Mouse (Mus musculus) embryonic facial prominence, embryonic 13.5 days (tissue): ENCODE measurements at regions not wholly inside any gene's neighbourhood (a gene's known extent, or its start where the extent isn't known, plus 50 kb on each side); places are given as distances from the start of the nearest gene placed in this dataset.

ENCODE experiments used
- ATAC-seq: fragments of 200-750 bp; cut with Nextera tagmentation; 2 replicates; pipeline ENCODE4 v1.8.0; 2017; ENCODE audit warnings: low read depth; ENCODE audit not compliant: insufficient number of reproducible peaks, insufficient read depth, low FRiP score, low TSS enrichment
- H3K27ac ChIP-seq: fragments of 300-500 bp; sonication (generic); 2 replicates; pipeline ENCODE4 v1.5.1; 2015; ENCODE audit warnings: moderate library complexity, mild to moderate bottlenecking, inconsistent platforms
- H3K27me3 ChIP-seq: fragments of 300-500 bp; sonication (generic); 2 replicates; pipeline ENCODE4 v1.6.1; 2015; ENCODE audit warnings: mild to moderate bottlenecking, inconsistent platforms
- H3K36me3 ChIP-seq: fragments of 300-500 bp; sonication (generic); 2 replicates; pipeline ENCODE4 v1.6.1; 2015; ENCODE audit warnings: mild to moderate bottlenecking, inconsistent platforms
- H3K4me1 ChIP-seq: fragments of 300-500 bp; sonication (generic); 2 replicates; pipeline ENCODE4 v1.6.1; 2015; ENCODE audit warnings: inconsistent platforms
- H3K4me2 ChIP-seq: fragments of 300-500 bp; sonication (generic); 2 replicates; pipeline ENCODE4 v1.6.1; 2015; ENCODE audit warnings: moderate library complexity, mild to moderate bottlenecking, inconsistent platforms
- H3K4me3 ChIP-seq: fragments of 300-500 bp; sonication (generic); 2 replicates; pipeline ENCODE4 v1.5.1; 2015; ENCODE audit warnings: mild to moderate bottlenecking, inconsistent platforms
- H3K9ac ChIP-seq: fragments of 300-500 bp; sonication (generic); 2 replicates; pipeline ENCODE4 v1.6.1; 2015; ENCODE audit warnings: mild to moderate bottlenecking, inconsistent platforms
- H3K9me3 ChIP-seq: fragments of 300-500 bp; sonication (generic); 2 replicates; pipeline ENCODE4 v1.6.1; 2016; ENCODE audit warnings: inconsistent platforms
- WGBS: fragments of 180-500 bp; shearing (Covaris S2); methylation state at CpG from one replicate; pipeline ENCODE4 v1.1.7; 2015; ENCODE audit warnings: mixed read lengths; 5-methylcytosine and 5-hydroxymethylcytosine counted together

GRCm38 (mm10) chr16:25104165-25104564 lies 182.5 kb upstream of the Tprg start:
- no peaks in the 10 kb centered on the region for H3K9me3 ChIP-seq
- H3K4me2 ChIP-seq: no peak overlapping the region
- ATAC-seq: no peak
- H3K4me3 ChIP-seq: no peak overlapping the region
- no peaks in the 10 kb centered on the region for H3K36me3 ChIP-seq
- H3K27ac ChIP-seq: no peak overlapping the region
- H3K27me3 ChIP-seq: no peaks in the 10 kb centered on the region
- no peaks in the 10 kb centered on the region for H3K4me1 ChIP-seq
- no peak overlapping the region for H3K9ac ChIP-seq
- 83% methylated on average over 2 of the region's 2 CpGs for WGBS

- no peak for ATAC-seq
- H3K27ac ChIP-seq: no peak overlapping the region
- H3K9me3 ChIP-seq: no peaks in the 10 kb centered on the region
- H3K4me1 ChIP-seq: no peaks in the 10 kb centered on the region
- no peaks in the 10 kb centered on the region for H3K36me3 ChIP-seq
- 54% methylated on average over 2 of the region's 2 CpGs for WGBS
- H3K4me2 ChIP-seq: no peak overlapping the region
- no peaks in the 10 kb centered on the region for H3K27me3 ChIP-seq
- no peak overlapping the region for H3K9ac ChIP-seq
- H3K4me3 ChIP-seq: no peak overlapping the region
Measured at GRCm38 (mm10) chr16:25104603-25105002, 182.0 kb upstream of the Tprg start.

- H3K4me1 ChIP-seq: 0 out of 2 replicates have a peak, but pooled peaks cover 4% of the 10 kb centered on the region
- H3K27me3 ChIP-seq: no peaks in the 10 kb centered on the region
- no peaks in the 10 kb centered on the region for H3K36me3 ChIP-seq
- no peak overlapping the region for H3K9ac ChIP-seq
- H3K9me3 ChIP-seq: no peaks in the 10 kb centered on the region
- H3K4me3 ChIP-seq: no peak overlapping the region
- no peak for ATAC-seq
- no peak overlapping the region for H3K27ac ChIP-seq
- no peak overlapping the region for H3K4me2 ChIP-seq
- 55% methylated on average over 4 of the region's 4 CpGs for WGBS
Measured at GRCm38 (mm10) chr16:25140164-25140563, 146.5 kb upstream of the Tprg start.

GRCm38 (mm10) chr16:25147486-25147885 lies 139.1 kb upstream of the Tprg start:
- no peak for ATAC-seq
- WGBS: 64% methylated on average over 4 of the region's 4 CpGs
- Histone ChIP-seq H3K27ac (no peak overlapping the region), H3K36me3 (no peaks in the 10 kb centered on the region), H3K4me2 (no peak overlapping the region), H3K4me1 (no peaks in the 10 kb centered on the region), H3K9me3 (no peaks in the 10 kb centered on the region), H3K27me3 (no peaks in the 10 kb centered on the region), H3K4me3 (no peak overlapping the region), H3K9ac (no peak overlapping the region)

GRCm38 (mm10) chr16:25149186-25149585 lies 137.4 kb upstream of the Tprg start:
- Histone ChIP-seq H3K36me3 (no peaks in the 10 kb centered on the region), H3K4me1 (no peaks in the 10 kb centered on the region), H3K9me3 (no peaks in the 10 kb centered on the region), H3K4me3 (no peak overlapping the region), H3K27me3 (no peaks in the 10 kb centered on the region), H3K4me2 (no peak overlapping the region), H3K9ac (no peak overlapping the region), H3K27ac (no peak overlapping the region)
- no peak for ATAC-seq
- 81% methylated on average over 1 of the region's 1 CpGs for WGBS

GRCm38 (mm10) chr16:25176870-25177269 lies 109.7 kb upstream of the Tprg start:
- Histone ChIP-seq H3K9ac (no peak overlapping the region), H3K27ac (no peak overlapping the region), H3K4me3 (no peak overlapping the region), H3K36me3 (no peaks in the 10 kb centered on the region), H3K4me1 (no peaks in the 10 kb centered on the region), H3K9me3 (no peaks in the 10 kb centered on the region), H3K4me2 (no peak overlapping the region), H3K27me3 (no peaks in the 10 kb centered on the region)
- no peak for ATAC-seq

- Histone ChIP-seq H3K27ac (no peak overlapping the region), H3K4me1 (no peaks in the 10 kb centered on the region), H3K4me2 (no peak overlapping the region), H3K9ac (no peak overlapping the region), H3K36me3 (no peaks in the 10 kb centered on the region), H3K9me3 (no peaks in the 10 kb centered on the region), H3K4me3 (no peak overlapping the region), H3K27me3 (no peaks in the 10 kb centered on the region)
- ATAC-seq: no peak
- 75% methylated on average over 2 of the region's 2 CpGs for WGBS
Measured at GRCm38 (mm10) chr16:25178055-25178454, 108.6 kb upstream of the Tprg start.

GRCm38 (mm10) chr16:25181939-25182338 lies 104.7 kb upstream of the Tprg start:
- no peak overlapping the region for H3K4me2 ChIP-seq
- WGBS: 90% methylated on average over 6 of the region's 6 CpGs

GRCm38 (mm10) chr16:25197079-25197478 lies 89.5 kb upstream of the Tprg start:
- Histone ChIP-seq H3K9me3 (no peaks in the 10 kb centered on the region), H3K4me1 (peaks cover 16% of the 10 kb centered on the region), H3K9ac (no peak overlapping the region), H3K27ac (no peak overlapping the region), H3K36me3 (no peaks in the 10 kb centered on the region), H3K27me3 (no peaks in the 10 kb centered on the region), H3K4me3 (no peak overlapping the region), H3K4me2 (no peak overlapping the region)
- WGBS: 93% methylated on average over 5 of the region's 5 CpGs
- no peak for ATAC-seq

More at GRCm38 (mm10) chr16:25181939-25182338, 104.7 kb upstream of the Tprg start:
- no peak overlapping the region for H3K27ac ChIP-seq
- no peak for ATAC-seq
- no peaks in the 10 kb centered on the region for H3K27me3 ChIP-seq
- no peaks in the 10 kb centered on the region for H3K36me3 ChIP-seq
- no peaks in the 10 kb centered on the region for H3K4me1 ChIP-seq
- no peak overlapping the region for H3K4me3 ChIP-seq
- H3K9ac ChIP-seq: no peak overlapping the region
- no peaks in the 10 kb centered on the region for H3K9me3 ChIP-seq

- no peak overlapping the region for H3K4me3 ChIP-seq
- 75% methylated on average over 3 of the region's 3 CpGs for WGBS
- H3K9ac ChIP-seq: no peak overlapping the region
- peaks cover 16% of the 10 kb centered on the region for H3K4me1 ChIP-seq
- H3K4me2 ChIP-seq: no peak overlapping the region
- no peak for ATAC-seq
- no peaks in the 10 kb centered on the region for H3K9me3 ChIP-seq
- no peaks in the 10 kb centered on the region for H3K36me3 ChIP-seq
- H3K27ac ChIP-seq: no peak overlapping the region
- H3K27me3 ChIP-seq: no peaks in the 10 kb centered on the region
Measured at GRCm38 (mm10) chr16:25198844-25199243, 87.8 kb upstream of the Tprg start.

- H3K4me3 ChIP-seq: no peak overlapping the region
- no peaks in the 10 kb centered on the region for H3K27me3 ChIP-seq
- H3K4me1 ChIP-seq: peaks cover 16% of the 10 kb centered on the region
- H3K36me3 ChIP-seq: no peaks in the 10 kb centered on the region
- H3K9me3 ChIP-seq: no peaks in the 10 kb centered on the region
- no peak overlapping the region for H3K9ac ChIP-seq
- no peak for ATAC-seq
- 0 out of 2 replicates have a peak overlapping the region, but pooled peaks have one; percentile 51 for H3K27ac ChIP-seq
- no peak overlapping the region for H3K4me2 ChIP-seq
Measured at GRCm38 (mm10) chr16:25199984-25200383, 86.6 kb upstream of the Tprg start.

GRCm38 (mm10) chr16:25201094-25201770 lies 85.4 kb upstream of the Tprg start:
- Histone ChIP-seq H3K27me3 (no peaks in the 10 kb centered on the region), H3K4me2 (no peak overlapping the region), H3K9me3 (no peaks in the 10 kb centered on the region), H3K4me3 (no peak overlapping the region), H3K27ac (no peak overlapping the region), H3K36me3 (no peaks in the 10 kb centered on the region), H3K9ac (no peak overlapping the region), H3K4me1 (peaks cover 16% of the 10 kb centered on the region)
- 76% methylated on average over 7 of the region's 7 CpGs for WGBS
- no peak for ATAC-seq
